8 mouse cellular contexts compared by ENCODE assay signal in the genomic region with DNA sequence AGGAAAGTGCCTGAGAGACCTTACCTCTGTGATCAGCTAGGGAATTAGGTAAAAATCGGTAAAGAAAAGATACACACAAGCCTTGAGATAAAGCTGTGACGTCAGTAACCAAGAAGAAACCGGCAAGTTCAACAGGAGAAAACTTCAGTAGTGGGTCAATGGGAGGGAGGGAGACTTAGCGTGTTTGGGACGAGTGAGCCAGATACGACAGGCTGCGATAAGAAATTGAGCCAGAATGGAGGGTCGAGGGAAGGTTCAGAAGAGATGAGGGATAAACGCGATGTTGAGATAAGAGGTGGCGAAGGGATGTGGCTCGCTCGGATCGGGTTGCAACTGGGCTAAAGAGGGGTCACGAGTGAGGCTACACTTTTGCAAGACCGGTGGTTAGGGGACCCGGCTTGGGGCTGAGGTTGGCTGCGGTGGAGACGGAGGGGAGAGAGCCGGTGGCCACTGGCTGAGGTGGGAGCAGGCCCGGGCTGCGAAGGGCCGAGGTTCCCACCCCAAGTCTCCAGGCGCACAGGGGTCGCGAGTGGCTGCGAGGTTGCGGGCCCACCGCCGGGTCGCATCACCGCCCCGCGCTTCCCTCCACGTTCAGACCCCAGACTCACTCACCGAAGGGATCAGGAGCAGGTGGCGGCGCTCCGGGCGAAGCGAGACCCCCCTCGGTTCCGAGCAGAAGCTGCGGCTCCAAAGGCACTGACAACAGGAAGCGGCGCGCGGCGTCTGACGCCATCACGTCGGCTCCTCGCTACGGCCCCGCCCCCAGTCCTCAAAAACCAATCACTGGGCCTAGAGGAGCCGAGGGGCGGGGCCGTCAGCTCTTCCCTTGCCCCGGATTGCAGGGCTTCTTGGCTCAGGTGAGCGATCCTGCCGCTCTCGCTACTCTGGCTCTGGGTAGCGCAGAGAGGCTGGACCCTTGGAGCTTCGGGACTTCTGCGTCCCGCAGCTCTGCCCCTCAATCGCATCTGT. TPM values are rescaled to one million over a fixed set of nuclear protein-coding genes. Genes with fewer than 3 reads are reported as not detected.
DNase-seq lines count a peak whose midpoint lies in the region; ATAC-seq lines count a peak whose summit lies in the region.

Gene Plekhm1 (minus strand): TSS at position 707 of the 969 bp plus-strand sequence.

- H3K27me3 ChIP-seq in hindbrain, embryonic 15.5 days: no peaks in the 10 kb centered on the region

- H3K27ac ChIP-seq in hindbrain, embryonic 15.5 days (replicated peaks): peak within 1 kb of the TSS; percentile 76

- WGBS in hindbrain, embryonic 15.5 days: under 1% methylated on average over 66 of the region's 67 CpGs

- H3K4me1 ChIP-seq in hindbrain, embryonic 15.5 days (replicated peaks): peaks cover 24% of the 10 kb centered on the region

- no peaks in the 10 kb centered on the region for H3K9me3 ChIP-seq in hindbrain, embryonic 15.5 days

- H3K4me2 ChIP-seq in hindbrain, embryonic 15.5 days: peak within 1 kb of the TSS; percentile 74

- peak; percentile 97 for DNase-seq in T-cell, adult 2 months (ENCODE audit: low spot score)
- DNase-seq in cerebellum, postnatal 36 days: peak; percentile 95 to 97
- peak; percentile 93 to 96 for DNase-seq in frontal cortex, postnatal 36 days (ENCODE audit: low spot score in 2 of 2)
- DNase-seq in left cerebral cortex, adult 11 months (ENCODE audit: low spot score): peak; percentile 92
- peak; percentile 96 for DNase-seq in lung, postnatal 4 days
- DNase-seq in retina, postnatal 7 days (ENCODE audit: low read depth, low spot score): peak; percentile 90
- DNase-seq in urinary bladder, adult 2 months (ENCODE audit: low spot score): peak; percentile 85

- peak within 1 kb of the TSS; percentile 67 for H3K4me3 ChIP-seq in hindbrain, embryonic 15.5 days

- peak within 1 kb of the TSS; percentile 63 for H3K9ac ChIP-seq in hindbrain, embryonic 15.5 days

- peak; percentile 99 for ATAC-seq in hindbrain, embryonic 15.5 days (ENCODE audit: low FRiP score, low read depth)

- H3K36me3 ChIP-seq in hindbrain, embryonic 15.5 days: no peaks in the 10 kb centered on the region

RNA-seq across cellular contexts. Expression of gene Plekhm1, which starts in this region (rescaled TPM):
- 9.8 and 10.0 TPM in 2 replicates for polyA plus RNA-seq in hindbrain, embryonic 15.5 days (2015; fragmentation: Nextera tagmentation; extraction: Ambion mirVana)
- 15.7 and 16.6 TPM in 2 replicates for polyA plus RNA-seq in urinary bladder, adult 2 months (2012; rRNA removed)

Comparison
In these comparisons a context has a peak if more than half of its experiments do, and no peak if none do; other contexts are left out.
1. Peak in every context shown above with its lines: DNase-seq, ATAC-seq, H3K4me3 ChIP-seq and H3K27ac ChIP-seq.